Mouse (Mus musculus) liver, embryonic 13.5 days (tissue): Measurements from ENCODE around the gene Ano9. TPM values are rescaled to one million over a fixed set of nuclear protein-coding genes. Genes with fewer than 3 reads are reported as not detected.

Source experiments
- polyA plus RNA-seq: library from polyadenylated mRNA; unstranded; fragments of >200 nt; fragmentation: Nextera tagmentation; extraction: Ambion mirVana; gene quantifications from 2 replicates; pipeline ENCODE4 v1.2.1, GENCODE M21; 2015

Ano9 gene
- polyA plus RNA-seq, 1 experiment from 2014 or later, result 0.12 TPM

Other genes with a start within 250 kb of the Ano9 start
- gene Psmd13, start 235.8 kb downstream of the Ano9 start, polyA plus RNA-seq, result 187 and 202 TPM in 2 replicates
- 16.6 and 16.8 TPM in 2 replicates for gene Sirt3, start 235.5 kb downstream of the Ano9 start, polyA plus RNA-seq
- 0.33 and 1.3 TPM in 2 replicates for gene Cox8b, start 217.4 kb downstream of the Ano9 start, polyA plus RNA-seq
- gene Nlrp6, start 196.9 kb downstream of the Ano9 start, polyA plus RNA-seq, result 1.6 and 2.4 TPM in 2 replicates
- 5.0 and 5.9 TPM in 2 replicates for gene Pgghg, start 176.4 kb downstream of the Ano9 start, polyA plus RNA-seq
- 0.35 and 0.61 TPM in 2 replicates for gene Ifitm5, start 167.5 kb downstream of the Ano9 start, polyA plus RNA-seq
- not detected in 2 replicates for gene Gm45717, start 161.9 kb downstream of the Ano9 start, polyA plus RNA-seq
- gene Ifitm2, start 161.8 kb downstream of the Ano9 start, polyA plus RNA-seq, result 309 and 331 TPM in 2 replicates
- gene Ifitm1, start 150.6 kb downstream of the Ano9 start, polyA plus RNA-seq, result 22.3 and 24.0 TPM in 2 replicates
- gene Ifitm3, start 107.0 kb downstream of the Ano9 start, polyA plus RNA-seq, result 53.9 and 61.7 TPM in 2 replicates
- gene Ifitm6, start 99.9 kb downstream of the Ano9 start, polyA plus RNA-seq, result 2.7 and 2.9 TPM in 2 replicates
- not detected in 2 replicates for gene Gm17387, start 88.7 kb downstream of the Ano9 start, polyA plus RNA-seq
- 0.75 and 0.81 TPM in 2 replicates for gene B4galnt4, start 56.7 kb downstream of the Ano9 start, polyA plus RNA-seq
- gene Pkp3, start 39.6 kb downstream of the Ano9 start, polyA plus RNA-seq, result 0.70 and 0.71 TPM in 2 replicates
- gene Sigirr, start 17.2 kb downstream of the Ano9 start, polyA plus RNA-seq, result 16.5 and 16.9 TPM in 2 replicates
- gene Ptdss2, start 4.6 kb upstream of the Ano9 start, polyA plus RNA-seq, result 138 and 147 TPM in 2 replicates
- 55.0 and 58.0 TPM in 2 replicates for gene Rnh1, start 55.1 kb upstream of the Ano9 start, polyA plus RNA-seq
- gene Hras, start 76.2 kb upstream of the Ano9 start, polyA plus RNA-seq, result 91.5 and 104 TPM in 2 replicates
- 12.2 and 15.5 TPM in 2 replicates for gene Lrrc56, start 76.4 kb upstream of the Ano9 start, polyA plus RNA-seq
- 0.59 and 0.71 TPM in 2 replicates for gene Lmntd2, start 96.3 kb upstream of the Ano9 start, polyA plus RNA-seq
- gene Rassf7, start 98.1 kb upstream of the Ano9 start, polyA plus RNA-seq, result 23.9 and 26.7 TPM in 2 replicates
- gene Phrf1, start 111.0 kb upstream of the Ano9 start, polyA plus RNA-seq, result 32.6 and 34.9 TPM in 2 replicates
- gene Irf7, start 148.7 kb upstream of the Ano9 start, polyA plus RNA-seq, result 6.3 and 6.4 TPM in 2 replicates
- gene Cdhr5, start 159.0 kb upstream of the Ano9 start, polyA plus RNA-seq, result 0.10 and 0.32 TPM in 2 replicates
- gene Sct, start 161.3 kb upstream of the Ano9 start, polyA plus RNA-seq, result 0.22 TPM in 1 of 2 replicates, not detected in the other
- 0.03 TPM in 1 of 2 replicates, not detected in the other for gene Drd4, start 174.2 kb upstream of the Ano9 start, polyA plus RNA-seq
- gene Deaf1, start 209.9 kb upstream of the Ano9 start, polyA plus RNA-seq, result 16.3 and 17.1 TPM in 2 replicates
- 18.2 and 19.6 TPM in 2 replicates for gene Tmem80, start 209.9 kb upstream of the Ano9 start, polyA plus RNA-seq
- 5.1 and 6.6 TPM in 2 replicates for gene Eps8l2, start 221.1 kb upstream of the Ano9 start, polyA plus RNA-seq